ENCODE assay signal across 18 mouse cellular contexts in genomic region chr3:144471954-144472353, GRCm38 (mm10).
"Had no signal": no experiment of that assay in that cellular context is flagged by ENCODE, and none has a peak within 500 bp of the region (broad histone marks: within the 10 kb centered on the region; RNA-seq: fewer than 3 reads in every experiment).

No protein-coding gene starts in this region.

- H3K9ac ChIP-seq: kidney, embryonic 15.5 days; liver, embryonic 13.5 days had no signal

- H3K9me3 ChIP-seq: kidney, embryonic 15.5 days; liver, embryonic 13.5 days had no signal

- H3K4me3 ChIP-seq: kidney, embryonic 15.5 days; liver, embryonic 13.5 days; myocyte had no signal

- DNase-seq: kidney, adult 8-10 months; kidney, postnatal 10 days; kidney, postnatal 4 days; liver, embryonic 13.5 days; lung, adult 2 months; lung, postnatal 14 days; lung, postnatal 4 days; midbrain, embryonic 14.5 days; right cerebral cortex, adult 18-20 months; right cerebral cortex, postnatal 14 days; right cerebral cortex, postnatal 4 days; thymus, adult 2 months; thymus, postnatal 14 days; thymus, postnatal 4 days had no signal

- H3K27me3 ChIP-seq: kidney, embryonic 15.5 days; liver, embryonic 13.5 days had no signal

- H3K4me2 ChIP-seq: kidney, embryonic 15.5 days; liver, embryonic 13.5 days; midbrain, embryonic 11.5 days had no signal

- H3K36me3 ChIP-seq: kidney, embryonic 15.5 days; liver, embryonic 13.5 days had no signal

- H3K27ac ChIP-seq: kidney, embryonic 15.5 days; liver, embryonic 13.5 days; stomach, postnatal 0 days had no signal
